Mouse (Mus musculus): ENCODE data around the gene Cdc14b. TPM values are rescaled to one million over a fixed set of nuclear protein-coding genes. Genes with fewer than 3 reads are reported as not detected.

Gene Cdc14b
- polyA plus RNA-seq, 1 experiment from 2014 or later = 12.6 TPM

- Histone ChIP-seq H3K4me1 (peaks cover 17% of the 10 kb centered on the region), H3K36me3 (no peaks in the 10 kb centered on the region), H3K27ac (replicated peaks) (no peak overlapping the region), H3K27me3 (ENCODE audit: low read depth, poor library complexity, severe bottlenecking) (no peaks in the 10 kb centered on the region), H3K4me3 (no peak overlapping the region), H3K9me3 (replicated peaks) (no peaks in the 10 kb centered on the region)
- DNase-seq (ENCODE audit: low spot score) = no peak
- WGBS = 89% methylated on average over 4 of the region's 4 CpGs
These were observed 30.3 kb downstream of the Cdc14b start for GRCm38 (mm10) chr13:64244685-64245261.

- H3K4me3 ChIP-seq = no peak overlapping the region
- no peak overlapping the region for H3K27ac ChIP-seq (replicated peaks)
- peaks cover 1% of the 10 kb centered on the region; the same call in 1 of the 2 replicates for H3K4me1 ChIP-seq
- no peaks in the 10 kb centered on the region for H3K36me3 ChIP-seq
- H3K27me3 ChIP-seq (ENCODE audit: low read depth, poor library complexity, severe bottlenecking) = no peaks in the 10 kb centered on the region
- no peak for DNase-seq (ENCODE audit: low spot score)
- no peaks in the 10 kb centered on the region for H3K9me3 ChIP-seq (replicated peaks)
These were observed 32.4 kb downstream of the Cdc14b start for GRCm38 (mm10) chr13:64242721-64243120.

- H3K4me3 ChIP-seq = no peak overlapping the region
- H3K27ac ChIP-seq (replicated peaks) = no peak overlapping the region
- WGBS = 79% methylated on average over 7 of the region's 7 CpGs
- no peak for DNase-seq (ENCODE audit: low spot score)
- no peaks in the 10 kb centered on the region for H3K27me3 ChIP-seq (ENCODE audit: low read depth, poor library complexity, severe bottlenecking)
- no peaks in the 10 kb centered on the region for H3K9me3 ChIP-seq (replicated peaks)
- no peaks in the 10 kb centered on the region for H3K36me3 ChIP-seq
- peaks cover 6% of the 10 kb centered on the region; the same call in 1 of the 2 replicates for H3K4me1 ChIP-seq
These were observed 34.5 kb downstream of the Cdc14b start for GRCm38 (mm10) chr13:64240626-64241025.

- Histone ChIP-seq H3K9me3 (replicated peaks) (no peaks in the 10 kb centered on the region), H3K36me3 (no peaks in the 10 kb centered on the region), H3K4me1 (peaks cover 10% of the 10 kb centered on the region), H3K27me3 (ENCODE audit: low read depth, poor library complexity, severe bottlenecking) (no peaks in the 10 kb centered on the region), H3K27ac (replicated peaks) (no peak overlapping the region), H3K4me3 (no peak overlapping the region)
- DNase-seq (ENCODE audit: low spot score) = no peak
These were observed 37.4 kb downstream of the Cdc14b start for GRCm38 (mm10) chr13:64237681-64238157.

GRCm38 (mm10) chr13:64237000-64237680 lies 38.0 kb downstream of the Cdc14b start:
- Histone ChIP-seq H3K4me3 (no peak overlapping the region), H3K27me3 (ENCODE audit: low read depth, poor library complexity, severe bottlenecking) (no peaks in the 10 kb centered on the region), H3K36me3 (no peaks in the 10 kb centered on the region), H3K4me1 (peaks cover 10% of the 10 kb centered on the region), H3K9me3 (replicated peaks) (no peaks in the 10 kb centered on the region), H3K27ac (replicated peaks) (no peak overlapping the region; the same call in 1 of the 2 replicates)
- no peak for DNase-seq (ENCODE audit: low spot score)
- WGBS = 76% methylated on average over 4 of the region's 4 CpGs

- H3K4me1 ChIP-seq = peaks cover 10% of the 10 kb centered on the region
- no peaks in the 10 kb centered on the region for H3K9me3 ChIP-seq (replicated peaks)
- no peaks in the 10 kb centered on the region for H3K36me3 ChIP-seq
- DNase-seq (ENCODE audit: low spot score) = no peak
- WGBS = 66% methylated on average over 3 of the region's 3 CpGs
- H3K27me3 ChIP-seq (ENCODE audit: low read depth, poor library complexity, severe bottlenecking) = no peaks in the 10 kb centered on the region
- H3K4me3 ChIP-seq = no peak overlapping the region
- peak overlapping the region; percentile 1; the same call in 1 of the 2 replicates for H3K27ac ChIP-seq (replicated peaks)
These were observed 39.3 kb downstream of the Cdc14b start for GRCm38 (mm10) chr13:64235777-64236176.

GRCm38 (mm10) chr13:64235062-64235715 lies 39.9 kb downstream of the Cdc14b start:
- peaks cover 13% of the 10 kb centered on the region for H3K4me1 ChIP-seq
- H3K9me3 ChIP-seq (replicated peaks) = no peaks in the 10 kb centered on the region
- DNase-seq (ENCODE audit: low spot score) = no peak
- H3K27me3 ChIP-seq (ENCODE audit: low read depth, poor library complexity, severe bottlenecking) = no peaks in the 10 kb centered on the region
- H3K4me3 ChIP-seq = no peak overlapping the region
- H3K36me3 ChIP-seq = no peaks in the 10 kb centered on the region
- no peak overlapping the region for H3K27ac ChIP-seq (replicated peaks)
- 68% methylated on average over 4 of the region's 4 CpGs for whole genome bisulfite sequencing

- no peak for DNase-seq (ENCODE audit: low spot score)
- H3K4me3 ChIP-seq = no peak overlapping the region
- no peaks in the 10 kb centered on the region for H3K9me3 ChIP-seq (replicated peaks)
- H3K4me1 ChIP-seq = peaks cover 14% of the 10 kb centered on the region
- no peaks in the 10 kb centered on the region for H3K36me3 ChIP-seq
- H3K27me3 ChIP-seq (ENCODE audit: low read depth, poor library complexity, severe bottlenecking) = no peaks in the 10 kb centered on the region
- 91% methylated on average over 4 of the region's 4 CpGs for WGBS
- no peak overlapping the region for H3K27ac ChIP-seq (replicated peaks)
These were observed 42.0 kb downstream of the Cdc14b start for GRCm38 (mm10) chr13:64233139-64233538.

GRCm38 (mm10) chr13:64226725-64227124 lies 48.4 kb downstream of the Cdc14b start:
- Histone ChIP-seq H3K9me3 (replicated peaks) (no peaks in the 10 kb centered on the region), H3K4me3 (no peak overlapping the region), H3K27ac (replicated peaks) (no peak overlapping the region), H3K4me1 (peaks cover 4% of the 10 kb centered on the region), H3K36me3 (no peaks in the 10 kb centered on the region), H3K27me3 (ENCODE audit: low read depth, poor library complexity, severe bottlenecking) (no peaks in the 10 kb centered on the region)
- DNase-seq (ENCODE audit: low spot score) = no peak
- 96% methylated on average over 4 of the region's 4 CpGs for WGBS

GRCm38 (mm10) chr13:64225738-64226137 lies 49.4 kb downstream of the Cdc14b start:
- H3K27me3 ChIP-seq (ENCODE audit: low read depth, poor library complexity, severe bottlenecking) = no peaks in the 10 kb centered on the region
- no peak overlapping the region for H3K27ac ChIP-seq (replicated peaks)
- no peaks in the 10 kb centered on the region for H3K36me3 ChIP-seq
- H3K9me3 ChIP-seq (replicated peaks) = no peaks in the 10 kb centered on the region
- DNase-seq (ENCODE audit: low spot score) = no peak
- peaks cover 4% of the 10 kb centered on the region for H3K4me1 ChIP-seq
- no peak overlapping the region for H3K4me3 ChIP-seq
- WGBS = 95% methylated on average over 3 of the region's 3 CpGs

- Histone ChIP-seq H3K9me3 (replicated peaks) (no peaks in the 10 kb centered on the region), H3K27ac (replicated peaks) (no peak overlapping the region), H3K36me3 (peaks cover 17% of the 10 kb centered on the region), H3K4me1 (no peaks in the 10 kb centered on the region), H3K27me3 (ENCODE audit: low read depth, poor library complexity, severe bottlenecking) (no peaks in the 10 kb centered on the region), H3K4me3 (no peak overlapping the region)
- no peak for DNase-seq (ENCODE audit: low spot score)
- 93% methylated on average over 5 of the region's 5 CpGs for whole genome bisulfite sequencing
These were observed 60.2 kb downstream of the Cdc14b start for GRCm38 (mm10) chr13:64214891-64215290.

GRCm38 (mm10) chr13:64211995-64212603 lies 63.0 kb downstream of the Cdc14b start:
- DNase-seq (ENCODE audit: low spot score) = no peak
- Histone ChIP-seq H3K36me3 (peaks cover 14% of the 10 kb centered on the region), H3K27ac (replicated peaks) (no peak overlapping the region), H3K9me3 (replicated peaks) (no peaks in the 10 kb centered on the region), H3K4me3 (no peak overlapping the region), H3K27me3 (ENCODE audit: low read depth, poor library complexity, severe bottlenecking) (no peaks in the 10 kb centered on the region), H3K4me1 (no peaks in the 10 kb centered on the region)
- WGBS = 88% methylated on average over 5 of the region's 5 CpGs

- 93% methylated on average over 6 of the region's 6 CpGs for WGBS
- DNase-seq (ENCODE audit: low spot score) = no peak
- Histone ChIP-seq H3K4me3 (no peak overlapping the region), H3K4me1 (0 out of 2 replicates have a peak, but pooled peaks cover 3% of the 10 kb centered on the region), H3K27me3 (ENCODE audit: low read depth, poor library complexity, severe bottlenecking) (no peaks in the 10 kb centered on the region), H3K36me3 (peaks cover 2% of the 10 kb centered on the region), H3K9me3 (replicated peaks) (no peaks in the 10 kb centered on the region), H3K27ac (replicated peaks) (no peak overlapping the region)
These were observed 66.9 kb downstream of the Cdc14b start for GRCm38 (mm10) chr13:64208146-64208545.
